Mouse (Mus musculus): Measurements from ENCODE around the gene Ccdc171. TPM values are rescaled to one million over a fixed set of nuclear protein-coding genes. Genes with fewer than 3 reads are reported as not detected.
A peak's percentile ranks its signal among the peaks of the same experiment; 100 is the strongest.
"Not testable (repeated sequence)": the region's sequence is repeated elsewhere in the genome, so short reads cannot be mapped to it uniquely, and the experiment has no call there.

The Ccdc171 gene
- 1 to 10 TPM in 1 of 2 experiments, under 1 TPM in 1; 0.75 to 1.2 TPM for total RNA-seq (2021)
- long read RNA-seq, experiment 1, partial matches to known transcripts: 0 of 1 reads
- long read RNA-seq, experiment 1, other reads (novel, unspliced or antisense): 1 of 1 reads
- long read RNA-seq, experiment 2: 0 reads

DNA sequence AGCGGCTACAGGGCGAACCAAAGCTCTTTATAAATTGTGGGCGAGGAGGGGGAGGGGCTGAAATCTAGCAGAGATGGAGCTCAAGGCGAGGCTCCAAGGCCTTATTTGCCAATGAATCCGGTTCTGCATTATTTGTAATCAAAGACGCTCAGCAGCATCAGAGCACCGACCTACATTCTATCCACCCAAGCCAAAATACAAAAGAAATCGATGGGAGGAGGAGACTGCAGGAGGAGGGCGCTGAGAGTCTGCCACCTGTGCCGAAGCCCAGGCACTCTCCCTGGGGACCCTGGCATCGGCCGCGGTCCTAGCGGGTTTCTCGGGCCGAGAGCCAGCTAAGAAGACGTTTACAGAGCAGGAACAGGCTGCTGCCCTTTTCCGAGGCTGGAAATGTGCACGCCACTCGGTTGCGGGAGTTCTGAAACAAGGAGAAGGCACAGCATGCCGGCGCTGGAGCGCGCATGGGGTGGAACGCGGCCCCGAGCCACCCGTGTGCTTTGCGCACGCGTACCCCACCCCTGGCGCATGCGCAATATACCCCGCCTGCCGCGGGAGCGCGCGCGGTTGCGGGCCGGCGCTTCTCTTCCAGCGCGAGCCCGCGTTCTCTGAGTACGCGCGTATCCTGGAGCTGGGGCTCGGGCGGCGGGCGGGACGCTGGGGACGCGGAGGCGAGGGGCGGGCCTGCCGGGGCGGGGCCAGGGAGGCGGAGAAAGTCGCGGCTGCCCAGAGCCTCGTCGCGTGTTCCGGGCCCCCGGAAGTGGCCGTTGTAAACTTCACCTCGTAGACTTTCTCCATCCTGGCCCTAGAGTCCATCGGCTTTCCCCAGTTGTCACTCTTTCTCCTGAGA is at the start of gene Ccdc171:
Ccdc171 (plus strand) TSS at position 703 of the 847 bp plus-strand sequence.
- intact Hi-C loops (cut with DNase I; ENCODE audit: low total_unique reads): no loop called here
- peak; percentile 97 for DNase-seq

GRCm38 (mm10) chr4:83485250-83485649 is 40.1 kb upstream of the Ccdc171 start:
- DNase-seq: no peak

DNA sequence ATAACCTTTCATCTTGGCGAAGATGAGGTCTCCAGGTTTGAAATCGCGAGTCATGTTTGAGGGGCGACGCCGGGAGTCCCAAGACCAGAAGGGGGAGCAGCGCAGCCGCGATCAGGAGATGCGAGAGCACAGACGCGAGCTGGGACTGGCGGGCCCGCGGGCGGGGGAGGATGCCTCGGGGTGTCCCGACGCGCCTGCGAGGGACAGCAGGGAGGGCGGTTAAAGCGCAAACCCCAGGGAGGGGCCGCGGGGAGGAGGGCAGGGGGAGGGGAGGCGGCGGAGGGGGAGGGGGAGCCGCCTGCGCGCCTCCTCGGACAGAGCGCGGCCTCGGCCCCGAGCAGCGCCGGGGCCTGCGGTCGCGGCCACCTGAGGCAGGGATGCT is 39.6 kb upstream of the Ccdc171 start:
- DNase-seq: peak; percentile 89
- intact Hi-C loops (cut with DNase I; ENCODE audit: low total_unique reads): no loop called here

More at GRCm38 (mm10) chr4:83485250-83485649, 40.1 kb upstream of the Ccdc171 start:
- intact Hi-C loops (cut with DNase I; ENCODE audit: low total_unique reads): no loop called here

- peak; percentile 87 for DNase-seq
- intact Hi-C loops (cut with DNase I; ENCODE audit: low total_unique reads): no loop called here
These were observed 39.0 kb upstream of the Ccdc171 start, which contains the start of gene Psip1 for GRCm38 (mm10) chr4:83486117-83486901. Psip1 (minus strand) TSS chr4:83486459.

DNA sequence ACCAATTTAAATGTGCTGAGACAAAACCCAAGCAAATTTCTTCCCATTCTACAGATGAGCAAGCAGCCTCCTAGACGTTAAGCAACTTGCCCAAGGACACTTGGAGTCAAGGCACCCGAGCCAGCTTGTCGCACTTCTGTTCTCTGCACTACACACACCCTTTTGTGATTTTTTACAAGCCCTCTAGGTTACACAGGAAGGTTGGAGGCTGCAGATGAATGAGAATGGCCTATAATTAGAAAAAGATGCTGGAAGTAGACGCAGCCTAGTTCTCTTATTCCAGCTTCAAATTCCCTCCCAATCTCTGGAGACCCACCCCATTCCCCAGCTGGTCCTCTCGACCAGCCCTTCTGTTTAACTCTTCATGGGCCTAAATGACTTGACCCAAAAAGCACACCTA is 36.2 kb upstream of the Ccdc171 start:
- intact Hi-C loops (cut with DNase I; ENCODE audit: low total_unique reads): no loop called here
- DNase-seq: no peak

GRCm38 (mm10) chr4:83493112-83493511 is 32.2 kb upstream of the Ccdc171 start:
- no peak for DNase-seq
- intact Hi-C loops (cut with DNase I; ENCODE audit: low total_unique reads): loop anchor here (5.0 kb wide), 1 partner anchor 74 kb away; no protein-coding TSS in a partner anchor

- intact Hi-C loops (cut with DNase I; ENCODE audit: low total_unique reads); DNase-seq: not testable (repeated sequence)
These were observed 28.3 kb upstream of the Ccdc171 start for GRCm38 (mm10) chr4:83497013-83497412.

DNA sequence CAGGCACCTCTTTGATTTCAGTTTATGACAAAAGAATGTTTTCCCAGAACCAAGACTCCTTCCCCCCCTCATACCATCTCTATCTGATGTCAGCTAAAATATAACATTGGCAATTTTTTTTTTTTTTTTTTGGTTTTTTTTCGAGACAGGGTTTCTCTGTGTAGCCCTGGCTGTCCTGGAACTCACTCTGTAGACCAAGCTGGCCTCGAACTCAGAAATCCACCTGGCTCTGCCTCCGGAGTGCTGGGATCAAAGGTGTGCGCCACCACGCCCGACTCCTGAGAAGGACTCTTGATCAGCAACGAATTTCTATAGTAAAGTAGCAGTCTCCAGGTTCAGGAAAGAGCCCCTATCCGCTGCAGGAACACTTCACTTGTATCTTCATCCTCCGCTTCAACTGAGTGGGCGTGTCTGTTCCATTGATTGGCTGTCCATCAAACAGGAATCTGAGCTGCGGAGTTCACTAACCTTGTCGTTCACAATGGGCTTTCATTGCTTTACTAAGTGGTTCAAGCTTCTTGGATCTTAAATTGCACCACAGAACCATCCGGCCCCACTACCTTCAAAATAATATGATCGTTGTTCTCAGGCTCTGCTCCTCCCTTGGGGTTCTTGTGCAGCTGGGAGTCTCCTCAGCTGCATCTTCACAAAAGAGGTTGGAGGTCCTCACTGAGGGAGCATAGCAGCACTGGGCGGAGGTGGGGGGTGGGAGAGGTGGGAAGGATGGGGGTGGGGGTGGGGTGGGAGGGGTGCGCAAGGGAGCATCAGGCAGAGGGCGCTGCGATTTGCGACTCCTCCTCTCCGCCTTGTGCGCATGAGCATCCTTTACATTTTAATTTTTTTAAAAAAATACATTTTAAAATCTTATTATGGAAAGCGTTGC is 24.9 kb upstream of the Ccdc171 start:
- intact Hi-C loops (cut with DNase I; ENCODE audit: low total_unique reads): no loop called here
- no peak for DNase-seq

- intact Hi-C loops (cut with DNase I; ENCODE audit: low total_unique reads): no loop called here
- DNase-seq: no peak
These were observed 24.3 kb upstream of the Ccdc171 start for GRCm38 (mm10) chr4:83501037-83501430.

DNA sequence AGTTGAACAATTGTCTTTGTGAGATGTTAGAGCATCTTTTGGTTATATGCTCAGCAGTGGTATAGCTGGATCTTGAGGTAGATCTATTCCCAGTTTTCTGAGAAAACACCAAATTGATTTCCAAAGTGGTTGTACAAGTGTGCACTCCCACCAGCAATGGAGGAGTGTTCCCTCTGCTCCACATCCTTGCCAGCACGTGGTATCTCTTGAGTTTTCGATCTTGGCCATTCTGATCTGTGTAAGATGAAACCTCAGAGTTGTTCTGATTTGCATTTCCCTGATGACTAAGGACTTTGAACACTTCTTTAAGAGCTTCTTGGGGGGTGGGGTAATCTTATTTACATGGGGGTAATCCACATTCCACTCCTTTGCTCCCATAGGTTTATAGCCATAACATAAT is 15.7 kb upstream of the Ccdc171 start:
- intact Hi-C loops (cut with DNase I; ENCODE audit: low total_unique reads): no loop called here
- DNase-seq: no peak

DNA sequence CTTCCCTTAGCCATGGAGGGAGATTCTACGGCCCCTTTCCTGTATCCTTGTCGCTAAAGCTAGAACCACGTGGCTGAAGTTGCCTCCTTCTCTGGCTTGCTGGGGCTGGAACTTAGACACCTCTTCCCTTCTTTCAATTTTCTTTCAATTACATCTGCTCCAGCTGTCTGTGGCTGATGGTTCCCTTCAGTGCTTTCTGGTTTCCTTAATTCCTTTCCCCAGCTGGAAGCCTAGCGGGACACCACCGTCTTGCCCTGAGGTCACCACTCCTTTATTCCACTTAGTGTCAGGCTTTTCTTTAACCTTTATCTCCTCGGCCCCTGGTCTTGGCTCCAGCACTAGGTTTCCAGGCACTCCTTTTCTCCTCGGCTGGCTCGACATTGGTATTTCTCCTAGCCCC is 14.3 kb upstream of the Ccdc171 start:
- no peak for DNase-seq
- intact Hi-C loops (cut with DNase I; ENCODE audit: low total_unique reads): no loop called here

- no peak for DNase-seq
These were observed 13.1 kb upstream of the Ccdc171 start for GRCm38 (mm10) chr4:83512217-83512616.

DNA sequence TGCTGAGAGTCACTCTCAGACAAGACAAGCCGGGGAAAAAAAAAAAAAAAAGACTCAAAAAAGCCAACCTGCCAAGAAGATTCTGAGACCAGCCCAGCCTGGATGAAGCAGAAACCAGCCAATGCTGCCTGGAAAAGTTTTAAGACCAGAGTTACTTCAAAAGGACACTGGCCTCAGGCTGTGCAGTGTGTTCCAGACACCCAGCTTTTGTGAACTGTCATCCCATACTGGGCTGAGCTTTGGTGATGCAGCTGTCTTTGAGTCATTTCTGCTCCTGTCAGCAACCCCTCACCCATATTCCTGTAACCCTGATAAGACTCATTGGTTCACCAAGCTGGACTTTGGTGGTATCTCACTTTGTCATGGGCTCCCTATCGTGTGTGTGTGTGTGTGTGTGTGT is 12.7 kb upstream of the Ccdc171 start:
- DNase-seq: no peak
- intact Hi-C loops (cut with DNase I; ENCODE audit: low total_unique reads): no loop called here

More at GRCm38 (mm10) chr4:83512217-83512616, 13.1 kb upstream of the Ccdc171 start:
- intact Hi-C loops (cut with DNase I; ENCODE audit: low total_unique reads): no loop called here

- intact Hi-C loops (cut with DNase I; ENCODE audit: low total_unique reads): no loop called here
- no peak for DNase-seq
These were observed 11.2 kb upstream of the Ccdc171 start for GRCm38 (mm10) chr4:83514183-83514582.

DNA sequence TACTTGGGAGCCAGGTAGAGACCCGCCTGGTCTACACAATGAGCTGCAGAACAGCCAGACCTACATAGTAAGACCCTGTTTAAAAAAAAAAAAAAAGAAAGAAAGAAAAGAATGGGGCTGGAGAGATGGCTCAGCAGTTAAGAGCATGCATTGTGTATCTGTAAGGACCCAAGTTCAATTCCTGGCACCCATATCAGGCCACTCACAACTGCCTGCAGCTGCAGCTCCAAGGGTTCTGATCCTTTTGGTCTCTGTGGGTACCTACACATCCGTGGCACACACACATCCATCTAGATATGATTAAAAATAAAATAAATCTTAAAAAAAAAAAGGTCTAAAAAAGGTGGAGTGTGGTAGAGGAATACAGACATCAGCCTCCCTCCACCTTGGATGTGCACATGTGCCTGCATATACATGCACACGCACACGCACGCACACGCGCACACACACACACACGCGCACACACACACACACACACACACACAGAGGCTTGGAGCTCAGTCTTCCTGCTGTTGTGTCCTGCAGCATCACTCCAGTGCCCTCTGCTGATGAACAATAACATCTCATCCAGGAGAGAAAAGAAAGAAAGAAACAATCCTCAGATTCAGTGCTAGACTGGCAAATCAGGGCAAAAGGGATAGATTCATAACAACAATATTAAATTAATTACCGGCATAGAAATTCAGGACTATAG is 10.2 kb upstream of the Ccdc171 start:
- DNase-seq: no peak
- intact Hi-C loops (cut with DNase I; ENCODE audit: low total_unique reads): no loop called here

DNA sequence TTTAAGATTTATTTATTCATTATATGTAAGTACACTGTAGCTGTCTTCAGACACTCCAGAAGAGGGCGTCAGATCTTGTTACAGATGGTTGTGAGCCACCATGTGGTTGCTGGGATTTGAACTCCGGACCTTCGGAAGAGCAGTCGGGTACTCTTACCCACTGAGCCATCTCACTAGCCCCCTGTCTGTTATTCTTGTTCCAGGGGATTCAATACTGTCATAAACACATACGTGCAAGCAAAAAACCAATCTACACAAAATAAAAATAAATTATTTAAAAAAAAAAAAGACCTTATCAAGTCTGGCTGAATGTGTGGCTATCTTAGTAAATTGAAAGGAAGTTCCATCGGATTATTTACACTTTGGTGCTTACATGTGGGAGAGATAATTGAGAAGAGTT is 9.2 kb upstream of the Ccdc171 start:
- DNase-seq; intact Hi-C loops (cut with DNase I; ENCODE audit: low total_unique reads): not testable (repeated sequence)

DNA sequence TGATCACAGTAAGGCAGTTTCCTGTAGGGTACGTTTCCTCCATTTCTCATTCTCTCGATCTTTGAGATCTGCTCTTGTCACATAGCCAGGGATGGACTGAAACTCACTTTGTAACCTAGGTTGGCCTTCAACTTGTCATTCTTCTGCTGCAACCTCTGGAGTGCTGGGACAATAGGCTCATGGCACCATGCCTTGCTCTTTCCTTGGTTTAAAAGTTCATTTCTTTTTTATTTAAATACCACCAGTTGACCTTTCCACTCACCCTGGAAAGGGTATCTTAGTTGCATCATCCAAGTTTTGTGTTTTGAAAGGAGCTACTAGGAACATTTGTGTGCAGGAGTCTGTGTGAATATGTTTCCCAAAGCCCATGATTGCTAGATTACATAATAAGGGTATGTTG is 6.2 kb upstream of the Ccdc171 start:
- DNase-seq: no peak
- intact Hi-C loops (cut with DNase I; ENCODE audit: low total_unique reads): no loop called here

DNA sequence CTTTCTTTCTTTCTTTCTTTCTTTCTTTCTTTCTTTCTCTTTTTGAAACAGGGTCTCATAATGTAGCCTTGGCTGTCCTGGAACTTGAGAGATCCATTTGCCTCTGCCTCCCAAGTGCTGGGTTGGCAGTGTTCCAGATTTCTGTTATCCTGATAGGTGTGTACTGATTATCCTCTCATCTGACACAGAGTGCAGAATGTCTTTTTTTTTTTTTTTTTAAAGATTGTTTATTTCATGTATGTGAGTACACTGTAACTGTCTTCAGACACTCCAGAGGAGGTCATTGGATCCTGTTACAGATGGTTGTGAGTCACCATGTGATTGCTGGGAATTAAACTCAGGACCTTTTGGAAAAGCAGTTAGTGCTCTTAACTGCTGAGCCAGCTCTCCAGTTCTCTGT is 5.5 kb upstream of the Ccdc171 start:
- no peak for DNase-seq
- intact Hi-C loops (cut with DNase I; ENCODE audit: low total_unique reads): no loop called here

DNA sequence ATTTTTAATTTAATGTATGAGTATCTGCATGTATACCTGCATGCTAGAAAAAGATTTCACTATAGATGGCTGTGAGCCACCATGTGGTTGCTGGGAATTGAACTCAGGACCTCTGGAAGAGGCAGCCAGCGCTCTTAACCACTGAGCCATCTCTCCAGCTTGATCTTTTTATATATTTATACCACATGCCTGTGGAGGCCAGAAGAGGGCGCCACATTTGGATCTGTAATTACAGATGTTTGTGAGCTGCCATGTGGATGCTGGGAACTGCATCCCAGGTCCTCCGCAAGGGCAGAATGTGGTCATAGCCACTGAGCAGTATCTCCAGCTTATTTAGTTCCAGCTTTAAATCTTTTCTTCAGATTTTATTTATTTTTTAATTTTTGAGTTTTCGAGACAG is 5.0 kb upstream of the Ccdc171 start:
- DNase-seq: no peak

More for the DNA sequence above, 5.0 kb upstream of the Ccdc171 start:
- intact Hi-C loops (cut with DNase I; ENCODE audit: low total_unique reads): no loop called here

All from gastrocnemius, postnatal 14 days (tissue).